Mouse (Mus musculus): ENCODE measurements at regions not wholly inside any gene's neighbourhood (a gene's known extent, or its start where the extent isn't known, plus 50 kb on each side); places are given as distances from the start of the nearest gene placed in this dataset.

DNA sequence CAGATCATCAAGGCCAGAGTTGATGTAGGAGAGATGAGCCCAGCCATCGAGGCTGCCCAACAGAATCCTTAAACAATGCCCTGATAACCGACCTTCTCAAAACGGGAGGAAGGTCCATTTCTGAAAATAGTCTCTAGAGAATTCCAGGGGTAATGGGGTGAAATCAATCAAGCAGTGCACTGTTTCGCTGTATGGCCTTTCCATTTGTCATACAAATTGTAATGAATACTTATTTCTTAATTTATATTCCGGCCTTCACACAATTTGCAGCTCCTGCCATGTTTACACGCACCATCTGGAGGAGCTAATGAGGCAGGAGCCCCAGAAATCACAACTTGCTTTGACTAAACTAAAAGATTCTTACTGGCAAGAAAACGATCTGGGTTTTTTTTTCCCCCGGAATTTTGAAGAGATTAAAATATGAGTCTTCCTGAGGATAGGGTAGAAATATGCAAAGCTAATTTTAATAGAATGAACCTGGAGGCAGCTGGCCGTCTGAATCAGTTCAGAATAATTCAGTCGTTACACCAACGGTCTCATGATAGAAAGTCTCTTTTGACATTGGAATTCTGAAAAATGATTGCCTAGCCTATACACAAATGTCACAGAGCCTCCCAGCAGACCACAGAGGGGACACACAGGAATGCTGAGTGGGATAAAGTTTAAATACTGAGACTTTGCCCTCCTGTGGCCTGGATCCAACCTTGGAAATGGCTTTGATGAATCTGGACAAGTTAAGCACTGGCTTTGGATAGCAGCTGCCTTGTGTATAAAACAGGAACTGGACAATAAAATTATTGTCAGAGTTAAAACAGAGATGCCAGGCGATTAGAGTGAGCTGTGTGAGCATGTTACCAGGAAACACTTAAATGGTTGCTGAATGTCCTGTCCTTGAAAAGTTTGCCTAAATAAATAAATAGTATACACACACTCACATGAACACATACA lies 115.0 kb upstream of the Frem1 start:
- DNase-seq (ENCODE audit: extremely low spot score in 1 of 2, low spot score in 2 of 2), result no peak
- intact Hi-C loops (cut with DNase I), result no loop called here

DNA sequence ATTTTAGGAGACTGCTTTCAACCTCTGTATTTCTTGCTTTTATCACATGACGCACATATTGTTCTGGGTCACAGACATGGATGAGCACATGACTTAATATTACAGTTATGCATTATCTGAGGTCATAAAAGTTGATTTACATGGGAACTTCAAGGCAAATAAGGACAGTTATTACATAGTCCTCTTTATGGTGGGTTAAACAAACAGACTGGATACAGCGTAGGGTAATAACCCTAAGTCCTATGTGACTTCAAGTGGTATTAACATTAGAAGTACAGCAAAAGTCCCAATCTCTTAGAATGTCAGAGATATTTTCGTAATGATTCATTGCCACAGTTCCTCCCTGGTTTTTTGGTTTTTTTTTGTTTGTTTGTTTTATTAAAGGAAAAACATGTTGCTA lies 94.6 kb upstream of the Frem1 start:
- intact Hi-C loops (cut with DNase I), result no loop called here
- no peak for DNase-seq (ENCODE audit: extremely low spot score in 1 of 2, low spot score in 2 of 2)

DNA sequence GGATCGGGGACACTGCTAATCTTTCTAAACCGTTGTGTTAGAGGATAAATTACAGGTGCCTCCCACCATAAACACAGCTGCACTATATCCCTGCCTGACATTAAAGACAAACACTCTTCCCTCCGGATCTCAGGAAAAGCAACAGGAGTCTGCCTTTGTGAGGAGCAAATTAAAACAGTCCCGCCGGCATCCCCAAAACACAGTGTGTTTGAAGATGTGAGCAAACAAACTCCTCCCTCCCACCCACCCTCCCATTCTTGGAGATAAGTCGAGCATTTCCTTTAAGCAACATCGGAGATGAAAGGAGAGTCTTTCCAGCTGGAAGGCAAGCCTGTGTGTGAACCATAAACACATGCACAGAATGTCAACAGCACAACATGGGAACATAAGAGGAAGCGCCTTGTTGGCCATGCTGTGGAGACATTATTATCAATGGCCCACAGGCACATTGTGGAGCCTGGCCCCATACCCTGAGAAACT lies 93.6 kb upstream of the Frem1 start:
- intact Hi-C loops (cut with DNase I), result no loop called here
- DNase-seq (ENCODE audit: extremely low spot score in 1 of 2, low spot score in 2 of 2), result peak in 1 of 2 experiments; percentile 20

DNA sequence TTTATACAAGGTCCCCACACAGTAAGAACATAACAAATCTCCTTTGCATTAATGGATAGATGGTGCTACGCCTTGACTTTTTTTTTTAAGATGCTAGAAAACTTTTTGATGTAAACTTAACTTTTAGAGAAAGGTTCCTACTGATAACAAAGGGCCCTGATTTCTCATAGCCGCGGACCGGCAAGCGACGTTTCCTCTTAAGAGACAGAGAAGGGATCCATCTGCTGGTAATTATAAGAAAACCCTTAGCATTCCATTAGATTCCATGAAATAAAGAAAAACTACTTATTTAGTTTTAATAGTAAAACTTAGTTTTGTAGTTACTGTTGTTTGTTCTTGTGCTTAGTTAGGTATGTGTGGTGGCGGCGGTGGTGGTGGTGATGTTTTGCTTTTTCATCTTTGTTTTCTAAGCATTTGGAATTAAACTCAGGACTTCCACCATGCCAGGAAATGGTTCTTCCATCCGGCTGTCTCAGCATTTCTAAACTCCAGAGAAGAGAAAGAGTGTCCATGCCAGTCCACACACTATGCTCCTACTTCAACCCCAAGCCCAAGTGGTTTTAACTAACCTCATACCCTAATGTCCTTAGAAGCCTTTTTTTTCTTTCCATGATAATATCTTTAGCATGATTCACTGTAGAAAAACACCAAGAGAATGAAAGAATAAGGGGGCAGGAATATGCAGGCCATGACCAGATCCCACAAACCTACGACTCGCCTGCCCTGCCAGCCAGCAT lies 92.8 kb upstream of the Frem1 start:
- intact Hi-C loops (cut with DNase I), result no loop called here
- DNase-seq (ENCODE audit: extremely low spot score in 1 of 2, low spot score in 2 of 2), result no peak

DNA sequence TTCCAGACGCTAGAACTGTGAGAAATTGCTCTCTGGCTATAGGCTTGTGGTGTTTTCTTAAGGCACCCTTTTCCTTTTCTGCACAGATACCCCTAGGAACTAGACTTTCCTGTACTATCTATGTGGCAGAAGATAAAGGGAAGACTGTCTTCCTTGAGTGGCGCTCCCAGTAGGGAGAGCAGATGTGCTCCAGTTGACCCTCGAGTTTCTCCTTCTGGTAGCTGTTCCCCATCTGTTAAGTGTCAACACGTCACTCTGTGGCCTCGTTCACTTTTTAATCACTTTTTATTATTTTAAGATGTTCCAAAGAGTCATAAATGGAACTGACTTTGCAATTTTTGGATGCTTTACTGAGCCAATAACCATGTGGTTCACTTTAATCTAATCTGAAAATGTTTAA lies 89.6 kb upstream of the Frem1 start:
- DNase-seq (ENCODE audit: extremely low spot score in 1 of 2, low spot score in 2 of 2), result no peak
- intact Hi-C loops (cut with DNase I), result no loop called here

DNA sequence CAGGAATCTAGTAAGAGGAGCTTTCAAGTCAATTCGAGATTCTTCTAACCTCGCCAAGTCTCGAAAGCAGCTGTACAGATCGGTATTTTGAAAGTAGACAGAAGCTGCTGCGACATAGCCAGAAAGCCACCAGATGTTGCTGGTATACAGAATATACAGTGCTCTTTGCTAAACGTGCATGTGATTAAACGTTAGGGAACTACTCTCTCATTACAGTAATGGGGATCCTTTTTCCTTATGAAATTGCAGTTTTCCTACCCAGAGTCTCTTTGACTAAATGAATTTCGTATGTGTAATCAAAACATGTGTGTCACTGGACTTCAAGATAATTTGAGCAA lies 70.5 kb upstream of the Frem1 start:
- intact Hi-C loops (cut with DNase I), result no loop called here
- no peak for DNase-seq (ENCODE audit: extremely low spot score in 1 of 2, low spot score in 2 of 2)

DNA sequence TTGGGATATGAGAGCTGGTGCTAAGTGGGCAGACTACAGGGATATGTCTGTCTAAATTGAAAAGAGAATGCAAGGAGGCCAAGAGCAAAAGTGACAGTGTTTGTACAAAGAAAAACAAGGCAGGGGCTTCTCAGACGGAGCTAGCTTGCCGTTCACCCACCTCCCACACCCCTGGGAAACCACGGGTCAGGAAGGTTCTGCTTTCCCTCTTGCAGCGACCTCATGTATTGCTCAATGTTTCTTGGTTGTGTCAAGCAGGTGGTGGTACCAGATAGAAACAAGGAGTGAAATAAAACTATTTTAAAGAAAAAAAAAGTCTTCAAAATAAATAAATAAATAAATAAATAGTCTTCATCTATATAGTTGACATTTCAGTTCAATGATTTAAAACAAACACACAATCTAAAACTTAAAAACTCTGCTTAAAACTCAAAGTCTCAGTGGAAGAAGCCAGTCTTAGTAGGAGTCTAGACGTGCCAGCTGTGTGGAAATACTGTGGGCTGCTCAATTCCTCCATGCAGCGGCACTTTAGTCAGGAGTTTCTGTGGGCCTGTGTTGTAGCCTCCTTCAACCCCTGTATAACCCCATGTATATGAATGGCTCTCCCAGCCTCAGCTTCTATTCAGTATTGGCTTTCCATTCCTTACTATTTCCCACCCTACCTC lies 70.0 kb upstream of the Frem1 start:
- no peak for DNase-seq (ENCODE audit: extremely low spot score in 1 of 2, low spot score in 2 of 2)
- intact Hi-C loops (cut with DNase I), result no loop called here

DNA sequence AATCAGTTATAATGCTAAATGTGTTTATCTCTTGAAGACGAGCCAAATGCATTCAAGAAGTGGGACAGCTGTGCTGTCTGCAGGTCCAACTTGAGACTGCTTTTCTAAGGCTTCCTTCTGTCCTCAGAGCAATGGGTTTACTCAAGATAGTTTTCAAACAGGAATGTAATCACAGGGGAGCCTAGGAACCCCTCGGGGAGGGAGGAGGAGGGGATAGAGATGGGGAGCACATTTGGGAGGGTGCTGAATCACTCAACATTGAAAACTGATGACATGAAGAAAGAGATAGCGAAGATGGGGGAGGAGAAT lies 56.5 kb upstream of the Frem1 start:
- intact Hi-C loops (cut with DNase I), result no loop called here
- DNase-seq (ENCODE audit: extremely low spot score in 1 of 2, low spot score in 2 of 2), result no peak

DNA sequence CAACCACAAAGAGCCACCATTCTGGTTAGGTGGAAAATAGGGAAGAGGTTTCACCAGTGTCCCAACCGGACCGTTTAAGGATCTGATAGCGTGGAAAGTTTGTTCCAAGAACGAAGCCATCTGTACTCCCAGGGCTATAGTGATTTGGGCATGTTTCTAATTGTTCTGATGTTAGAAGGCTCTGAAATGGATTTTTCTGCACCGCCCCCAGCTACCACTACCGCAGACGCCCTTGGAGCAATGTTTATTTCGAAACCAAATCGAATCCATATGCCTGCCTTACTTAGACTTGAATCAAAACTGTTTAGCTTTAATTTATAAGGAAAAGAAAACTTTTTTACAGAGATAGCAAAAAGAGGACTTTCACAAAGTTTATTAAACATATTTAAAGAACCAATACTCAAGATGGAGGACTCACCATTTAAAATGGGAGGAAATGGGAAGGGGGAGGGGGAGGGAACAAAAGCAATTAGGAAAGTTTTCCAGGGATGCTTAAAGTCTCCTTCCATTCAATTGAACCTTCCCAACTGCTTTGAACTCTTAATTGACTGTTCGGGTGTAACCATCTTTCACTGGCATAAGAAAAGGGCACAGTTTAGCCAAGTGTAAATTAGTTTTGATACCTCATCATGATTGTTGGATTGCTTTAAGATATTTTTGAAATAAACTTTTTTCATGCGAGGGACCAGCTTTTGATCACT lies 56.0 kb upstream of the Frem1 start:
- DNase-seq (ENCODE audit: extremely low spot score in 1 of 2, low spot score in 2 of 2), result no peak
- intact Hi-C loops (cut with DNase I), result no loop called here

DNA sequence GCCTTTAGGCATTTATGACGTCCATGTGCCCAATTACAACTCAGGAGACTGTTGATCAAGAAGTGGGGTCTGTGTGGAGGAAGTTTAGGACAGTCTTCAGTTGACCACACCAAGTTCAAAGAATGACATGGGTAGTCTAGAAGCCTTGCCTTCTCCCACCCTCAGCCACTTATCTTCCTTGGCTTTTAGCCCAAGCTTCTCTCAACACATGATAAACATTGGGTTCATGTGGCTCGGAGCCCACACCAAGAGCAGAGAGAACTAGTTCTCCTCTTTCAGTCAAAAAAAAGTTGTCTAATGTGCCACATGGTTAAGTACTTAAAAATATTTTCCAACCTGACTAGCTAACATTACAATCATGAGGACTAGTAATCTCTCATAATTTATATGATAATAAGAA lies 55.0 kb upstream of the Frem1 start:
- intact Hi-C loops (cut with DNase I), result no loop called here
- no peak for DNase-seq (ENCODE audit: extremely low spot score in 1 of 2, low spot score in 2 of 2)

DNA sequence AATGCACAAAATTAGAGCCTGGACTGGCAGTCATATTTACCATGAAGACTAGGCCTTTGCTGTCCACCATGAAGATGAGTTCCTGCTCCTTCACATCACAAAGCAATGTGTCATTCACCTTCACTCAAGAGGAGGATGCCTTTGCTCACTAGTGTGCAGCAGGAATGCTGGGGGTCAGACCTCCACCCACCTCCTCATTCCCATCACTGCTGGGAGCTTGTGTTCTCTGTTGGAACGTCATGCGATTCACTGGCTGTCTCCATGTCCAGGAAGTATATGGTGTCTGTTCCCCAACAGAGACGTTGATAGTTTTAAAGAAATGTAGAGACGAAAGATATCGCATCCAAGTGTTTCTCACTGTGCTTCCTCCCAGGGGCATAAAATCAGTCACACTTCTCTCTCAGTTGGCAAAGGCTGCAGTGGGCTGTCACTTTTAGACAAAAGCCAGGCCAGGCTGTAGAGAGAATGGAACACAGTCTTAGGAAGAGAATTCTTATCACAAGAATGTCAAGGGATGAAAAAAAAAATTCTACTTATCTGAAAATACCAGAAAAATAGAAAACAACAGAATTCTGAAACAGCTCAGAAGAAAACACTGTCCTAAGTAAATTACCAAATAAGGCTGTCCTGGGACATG lies 52.0 kb upstream of the Frem1 start:
- no peak for DNase-seq (ENCODE audit: extremely low spot score in 1 of 2, low spot score in 2 of 2)
- intact Hi-C loops (cut with DNase I), result no loop called here

DNA sequence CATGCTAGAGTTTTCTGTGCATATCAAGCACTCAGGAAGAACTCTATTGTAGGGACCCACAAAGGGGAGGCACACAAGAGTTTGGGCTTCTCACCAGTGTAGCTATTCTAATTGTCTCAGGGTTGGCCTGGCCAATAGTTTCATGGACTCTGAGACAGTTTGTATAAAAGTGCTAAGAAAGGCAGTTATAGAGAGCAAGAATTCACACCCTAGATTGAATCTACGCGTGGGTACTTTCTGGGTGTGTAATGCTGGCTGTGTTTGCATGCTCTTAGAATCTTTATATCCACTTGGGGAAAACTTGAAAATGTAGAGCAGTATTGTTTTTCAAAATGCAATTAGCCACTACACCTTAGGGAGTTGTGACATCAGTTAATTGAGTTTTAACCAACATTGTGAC lies 50.8 kb upstream of the Frem1 start:
- DNase-seq (ENCODE audit: extremely low spot score in 1 of 2, low spot score in 2 of 2), result no peak
- intact Hi-C loops (cut with DNase I), result no loop called here

DNA sequence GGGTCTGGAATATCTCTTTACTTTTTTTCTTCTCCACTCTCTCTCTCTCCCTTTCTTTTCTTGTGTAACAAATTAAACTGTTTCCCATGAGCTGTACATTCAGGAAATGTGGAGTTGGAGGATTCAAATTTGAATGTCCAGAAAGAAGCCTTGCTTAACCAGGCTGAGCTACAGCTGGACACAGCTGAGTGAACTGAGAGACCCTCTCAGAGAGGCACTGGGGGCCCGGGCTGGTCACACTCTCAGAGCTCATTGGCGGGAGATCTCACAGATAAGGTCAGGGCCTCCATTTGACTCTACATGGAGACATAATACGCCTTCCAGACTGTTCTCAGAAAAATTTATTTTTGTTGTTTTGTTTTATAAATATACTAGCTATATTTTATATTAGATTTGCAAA lies 49.9 kb upstream of the Frem1 start:
- intact Hi-C loops (cut with DNase I), result no loop called here
- no peak for DNase-seq (ENCODE audit: extremely low spot score in 1 of 2, low spot score in 2 of 2)

All from left cerebral cortex, postnatal 10 days (tissue).